Mouse (Mus musculus) small intestine, adult 2 months (tissue): ENCODE results near the gene Rbm34.

Experiments used
- CTCF ChIP-seq: fragments of 200-500 bp; IDR thresholded peaks from 2 replicates; pipeline ENCODE4 v1.5.1; 2012; ENCODE audit warnings: low read depth, mild to moderate bottlenecking, control low read depth, inconsistent platforms, low read length, moderate library complexity, mixed read lengths; ENCODE audit not compliant: insufficient replicate concordance, insufficient read length; ENCODE audit errors: extremely low read depth
- POLR2A ChIP-seq: fragments of 200-500 bp; IDR thresholded peaks from 2 replicates; pipeline ENCODE4 v1.6.1; 2012; ENCODE audit warnings: low read depth, mild to moderate bottlenecking, control low read depth, inconsistent platforms, low read length, moderate library complexity

DNA sequence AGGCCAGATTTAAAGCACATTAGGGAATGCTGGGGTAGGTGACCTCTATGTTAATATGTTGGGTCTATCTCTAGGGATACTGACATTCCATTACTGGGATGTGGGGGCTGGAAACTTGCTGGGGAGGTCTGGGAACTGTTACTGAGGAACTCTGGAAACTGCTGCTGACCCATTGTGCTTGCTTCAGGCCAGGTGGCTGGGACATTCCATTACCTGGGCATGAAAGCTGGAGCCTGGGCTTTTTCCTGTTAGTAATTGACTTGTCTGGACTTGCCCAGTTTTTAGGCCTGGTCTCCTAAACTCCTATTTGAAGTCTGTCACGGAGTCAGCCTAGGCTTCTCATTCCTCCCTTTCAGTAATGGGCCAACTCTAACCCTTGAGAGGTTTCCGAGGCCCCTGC is 1.2 kb upstream of the Rbm34 start:
- TF ChIP-seq CTCF, result no peak
- no peak for TF ChIP-seq POLR2A
